Comparison of ENCODE assay signal across 12 mouse cellular contexts in the genomic region with DNA sequence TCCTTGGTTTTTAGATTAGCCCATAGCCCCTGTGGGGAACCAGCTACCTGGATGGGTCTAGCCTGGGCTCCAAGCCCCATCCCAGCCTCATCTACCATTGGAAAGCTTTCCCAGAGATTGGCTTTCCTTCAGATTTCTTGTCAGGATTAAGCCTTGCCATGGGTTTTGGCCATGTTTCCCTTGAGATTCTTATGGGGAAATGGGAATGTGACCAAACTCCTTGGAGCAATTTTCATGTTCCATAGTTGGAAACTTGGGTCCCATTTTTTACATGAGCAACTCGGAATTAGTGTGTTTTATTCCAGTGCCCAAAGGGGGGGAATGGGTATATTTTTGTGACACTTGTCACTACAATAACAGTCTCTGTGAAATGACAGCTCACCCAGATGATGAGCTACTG.
DNase-seq lines count a peak whose midpoint lies in the region; ATAC-seq and TF ChIP-seq lines count a peak whose summit lies in the region.
"Had no signal": no experiment of that assay in that cellular context is flagged by ENCODE, and none has a peak within 500 bp of the region (broad histone marks: within the 10 kb centered on the region; RNA-seq: fewer than 3 reads in every experiment).

No protein-coding gene starts in this region.

- no peak for DNase-seq in heart, postnatal 36 days
- no peak for DNase-seq in left cerebral cortex, adult 2 months (ENCODE audit: extremely low spot score in 1 of 2, low spot score in 2 of 2)
- DNase-seq in left cerebral cortex, adult 18-20 months (ENCODE audit: low spot score in 2 of 2) = no peak
- no peak for DNase-seq in embryonic facial prominence, embryonic 14.5 days (ENCODE audit: low spot score)
- DNase-seq in spleen, adult 12 weeks (ENCODE audit: low spot score) = no peak
- DNase-seq: liver, embryonic 13.5 days; thymus, postnatal 4 days had no signal

- peaks cover 28% of the 10 kb centered on the region for H3K4me1 ChIP-seq in heart, embryonic 15.5 days (replicated peaks)
- peaks cover 40% of the 10 kb centered on the region for H3K4me1 ChIP-seq in embryonic facial prominence, embryonic 14.5 days (ENCODE audit: control insufficient read depth, insufficient read depth, low read length)
- H3K4me1 ChIP-seq in intestine, embryonic 16.5 days (ENCODE audit: control insufficient read depth, insufficient read depth, low read length) = no peaks in the 10 kb centered on the region
- H3K4me1 ChIP-seq: liver, embryonic 13.5 days had no signal

- H3K36me3 ChIP-seq in heart, embryonic 15.5 days = no peaks in the 10 kb centered on the region
- no peaks in the 10 kb centered on the region; the same call in 1 of the 2 replicates for H3K36me3 ChIP-seq in embryonic facial prominence, embryonic 14.5 days (ENCODE audit: control insufficient read depth, insufficient read depth, low read length)
- H3K36me3 ChIP-seq in intestine, embryonic 16.5 days (ENCODE audit: control insufficient read depth, insufficient read depth, low read length) = no peaks in the 10 kb centered on the region
- H3K36me3 ChIP-seq: midbrain, embryonic 15.5 days had no signal

- ATAC-seq in heart, embryonic 15.5 days (replicated peaks; ENCODE audit: insufficient number of reproducible peaks, insufficient read depth, low FRiP score, low read depth) = no peak
- no peak for ATAC-seq in embryonic facial prominence, embryonic 14.5 days (ENCODE audit: low read depth)
- no peak for ATAC-seq in intestine, embryonic 16.5 days
- ATAC-seq: midbrain, embryonic 15.5 days had no signal

- peak overlapping the region; percentile 81 for H3K27ac ChIP-seq in heart, embryonic 15.5 days
- peak overlapping the region; percentile 13; the same call in 1 of the 2 replicates for H3K27ac ChIP-seq in left cerebral cortex, adult 2 months
- H3K27ac ChIP-seq in embryonic facial prominence, embryonic 14.5 days (replicated peaks; ENCODE audit: low read depth, low read length) = peak overlapping the region; percentile 46; the same call in 1 of the 2 replicates
- peak overlapping the region; percentile 34 for H3K27ac ChIP-seq in intestine, embryonic 16.5 days (ENCODE audit: low read length)
- H3K27ac ChIP-seq: kidney, postnatal 0 days; liver, embryonic 13.5 days; macrophage; midbrain, embryonic 15.5 days had no signal

- no peak overlapping the region for H3K9ac ChIP-seq in heart, embryonic 15.5 days
- no peak overlapping the region for H3K9ac ChIP-seq in embryonic facial prominence, embryonic 14.5 days (ENCODE audit: low read depth, low read length)
- H3K9ac ChIP-seq in intestine, embryonic 16.5 days (ENCODE audit: low read depth, low read length) = no peak overlapping the region
- H3K9ac ChIP-seq: liver, embryonic 13.5 days; midbrain, embryonic 15.5 days had no signal

- no peak overlapping the region for H3K4me3 ChIP-seq in heart, embryonic 15.5 days
- no peak overlapping the region for H3K4me3 ChIP-seq in left cerebral cortex, adult 2 months
- no peak overlapping the region for H3K4me3 ChIP-seq in embryonic facial prominence, embryonic 14.5 days (ENCODE audit: low read depth, low read length)
- H3K4me3 ChIP-seq in intestine, embryonic 16.5 days (ENCODE audit: low read length) = no peak overlapping the region
- H3K4me3 ChIP-seq: liver, embryonic 13.5 days; midbrain, embryonic 15.5 days had no signal

- no peak for TF ChIP-seq CTCF in left cerebral cortex, adult 2 months (IDR thresholded peaks at IDR 0.05)

- H3K27me3 ChIP-seq in heart, embryonic 15.5 days = no peaks in the 10 kb centered on the region
- no peaks in the 10 kb centered on the region for H3K27me3 ChIP-seq in embryonic facial prominence, embryonic 14.5 days (replicated peaks; ENCODE audit: control insufficient read depth, insufficient read depth, low read length)
- no peaks in the 10 kb centered on the region for H3K27me3 ChIP-seq in intestine, embryonic 16.5 days (replicated peaks; ENCODE audit: control insufficient read depth, insufficient read depth, low read length)
- H3K27me3 ChIP-seq: liver, embryonic 13.5 days; midbrain, embryonic 15.5 days had no signal

- no peaks in the 10 kb centered on the region for H3K9me3 ChIP-seq in heart, embryonic 15.5 days (replicated peaks)
- no peaks in the 10 kb centered on the region for H3K9me3 ChIP-seq in embryonic facial prominence, embryonic 14.5 days (ENCODE audit: control insufficient read depth, low read length)
- H3K9me3 ChIP-seq in intestine, embryonic 16.5 days (ENCODE audit: control insufficient read depth, low read length) = no peaks in the 10 kb centered on the region
- H3K9me3 ChIP-seq: liver, embryonic 13.5 days; midbrain, embryonic 15.5 days had no signal

- H3K4me2 ChIP-seq in heart, embryonic 15.5 days = no peak overlapping the region
- no peak overlapping the region for H3K4me2 ChIP-seq in embryonic facial prominence, embryonic 14.5 days (ENCODE audit: low read depth, low read length)
- H3K4me2 ChIP-seq in intestine, embryonic 16.5 days (ENCODE audit: low read depth, low read length) = no peak overlapping the region
- H3K4me2 ChIP-seq: liver, embryonic 13.5 days; midbrain, embryonic 15.5 days had no signal

- WGBS in heart, embryonic 15.5 days = 67% methylated on average over 1 of the region's 1 CpGs
- WGBS in embryonic facial prominence, embryonic 14.5 days = 58% methylated on average over 1 of the region's 1 CpGs
- 89% methylated on average over 1 of the region's 1 CpGs for WGBS in intestine, embryonic 16.5 days

- intact Hi-C loops in heart, postnatal 36 days (cut with DNase I) = loop anchor here (5.0 kb wide), 2 partner anchors 60 to 105 kb away; no protein-coding TSS in a partner anchor
- intact Hi-C loops in left cerebral cortex, adult 2 months (cut with DNase I) = no loop called here

Comparison
In these comparisons a context has a peak if more than half of its experiments do, and no peak if none do; other contexts are left out.
1. H3K27ac ChIP-seq: peak in every context shown above with its lines; median percentile 81 in heart, embryonic 15.5 days; 46 in embryonic facial prominence, embryonic 14.5 days; 34 in intestine, embryonic 16.5 days; 13 in left cerebral cortex, adult 2 months.